Mouse (Mus musculus) thymus, adult 2 months (tissue): ENCODE data around the gene Vmn1r22. TPM values are rescaled to one million over a fixed set of nuclear protein-coding genes. Genes with fewer than 3 reads are reported as not detected.
"Not testable (repeated sequence)": the region's sequence is repeated elsewhere in the genome, so short reads cannot be mapped to it uniquely, and the experiment has no call there.

Experiments
- DNase-seq: peaks from one replicate; pipeline ENCODE4 v3.0.0; 2021
- H3K27ac ChIP-seq: fragments of 200-500 bp; 2 replicates; pipeline ENCODE4 v1.5.1; 2012; ENCODE audit warnings: low read length, control low read depth; ENCODE audit not compliant: control insufficient read depth, insufficient read depth
- H3K27me3 ChIP-seq: fragments of 200-500 bp; 2 replicates; pipeline ENCODE4 v1.6.1; 2012; ENCODE audit warnings: mild to moderate bottlenecking, low read length, moderate library complexity, mixed read lengths; ENCODE audit not compliant: control insufficient read depth, insufficient read depth
- H3K36me3 ChIP-seq: fragments of 200-500 bp; 2 replicates; pipeline ENCODE4 v1.6.1; 2012; ENCODE audit warnings: mild to moderate bottlenecking, low read length, moderate library complexity; ENCODE audit not compliant: control insufficient read depth, insufficient read depth
- H3K4me1 ChIP-seq: fragments of 200-500 bp; replicated peaks from 2 replicates; pipeline ENCODE4 v1.6.1; 2012; ENCODE audit warnings: low read length; ENCODE audit not compliant: control insufficient read depth, insufficient read depth
- H3K4me3 ChIP-seq: fragments of 200-500 bp; 2 replicates; pipeline ENCODE4 v1.5.1; 2012; ENCODE audit warnings: mild to moderate bottlenecking, low read length, control low read depth, moderate library complexity; ENCODE audit not compliant: control insufficient read depth, insufficient read depth
- CTCF ChIP-seq: fragments of 200-500 bp; IDR thresholded peaks from 2 replicates; pipeline ENCODE4 v1.5.1; 2012; ENCODE audit warnings: mild to moderate bottlenecking, control low read depth, low read length, moderate library complexity, borderline replicate concordance; ENCODE audit not compliant: control insufficient read depth, poor library complexity, insufficient read depth; ENCODE audit errors: extremely low read depth
- POLR2A ChIP-seq: fragments of 200-500 bp; IDR thresholded peaks from 2 replicates; pipeline ENCODE4 v1.6.1; 2012; ENCODE audit warnings: mild to moderate bottlenecking, low read length, control low read depth, moderate library complexity; ENCODE audit not compliant: control insufficient read depth, poor library complexity, insufficient read depth; ENCODE audit errors: extremely low read depth
- WGBS: fragments of 180-500 bp; shearing (Covaris S2); methylation state at CpG from one replicate; pipeline ENCODE4 v1.1.7; 2018; 5-methylcytosine and 5-hydroxymethylcytosine counted together
- polyA plus RNA-seq: library from polyadenylated mRNA; depleted of rRNA; stranded (reverse); fragments of >200 nt; gene quantifications from 2 replicates; pipeline ENCODE4 v1.2.3, GENCODE M21; 2012; rRNA removed

Vmn1r22 gene
- polyA plus RNA-seq = not detected in 2 replicates

DNA sequence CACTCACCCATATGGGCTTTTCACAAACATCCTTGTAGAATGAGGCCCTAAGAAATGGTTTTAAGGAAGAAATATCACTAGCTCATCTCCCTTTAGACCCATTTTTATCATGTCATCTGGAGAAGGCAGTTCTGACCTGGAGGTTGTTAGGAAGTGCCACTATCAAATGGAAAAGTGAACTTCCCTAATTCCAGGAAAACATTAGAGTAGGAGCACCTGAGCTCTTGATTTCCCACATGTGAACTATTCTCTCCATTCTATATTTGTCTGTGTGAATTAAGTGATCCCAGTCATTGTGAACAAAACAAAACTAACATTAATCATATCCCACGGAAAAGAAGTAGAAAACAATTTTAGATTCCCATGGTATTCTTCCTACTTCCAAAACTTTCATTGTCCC is at the start of gene Vmn1r22:
Vmn1r22 (minus strand) TSS at position 101 of the 400 bp plus-strand sequence.
- no peak for TF ChIP-seq CTCF
- TF ChIP-seq POLR2A = no peak
- 92% methylated on average over 1 of the region's 1 CpGs for whole genome bisulfite sequencing
- no peak within 1 kb of the TSS for H3K27ac ChIP-seq
- DNase-seq = no peak
- no peaks in the 10 kb centered on the region for H3K27me3 ChIP-seq
- no peaks in the 10 kb centered on the region for H3K36me3 ChIP-seq
- H3K4me3 ChIP-seq = no peak within 1 kb of the TSS
- no peaks in the 10 kb centered on the region for H3K4me1 ChIP-seq

DNA sequence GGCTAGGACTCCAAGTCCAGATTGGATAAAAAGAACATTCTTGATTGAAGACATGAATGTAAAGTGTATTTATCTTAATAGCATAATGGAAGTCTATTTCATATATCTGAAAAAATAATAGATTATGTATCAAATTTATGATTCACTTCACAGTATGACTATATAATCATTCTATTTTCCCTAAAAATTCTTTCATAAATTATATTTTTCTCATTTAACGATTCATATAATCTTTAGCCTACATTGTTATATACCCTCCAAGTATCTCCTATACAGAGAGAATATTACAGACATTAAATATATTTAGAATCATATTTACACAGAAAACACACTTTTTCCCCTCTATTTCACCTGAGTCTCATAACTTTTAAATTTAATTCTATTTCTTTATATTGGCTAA is 18.9 kb upstream of the Vmn1r22 start, which contains the start of gene Vmn1r23:
Vmn1r23 (minus strand) TSS at position 101 of the 400 bp plus-strand sequence.
- H3K36me3 ChIP-seq = no peaks in the 10 kb centered on the region
- no peaks in the 10 kb centered on the region for H3K4me1 ChIP-seq
- no peak within 1 kb of the TSS for H3K27ac ChIP-seq
- TF ChIP-seq POLR2A = no peak
- no peak for TF ChIP-seq CTCF
- H3K4me3 ChIP-seq = no peak within 1 kb of the TSS
- no peaks in the 10 kb centered on the region for H3K27me3 ChIP-seq
- no peak for DNase-seq
- WGBS = 90% methylated on average over 1 of the region's 1 CpGs

DNA sequence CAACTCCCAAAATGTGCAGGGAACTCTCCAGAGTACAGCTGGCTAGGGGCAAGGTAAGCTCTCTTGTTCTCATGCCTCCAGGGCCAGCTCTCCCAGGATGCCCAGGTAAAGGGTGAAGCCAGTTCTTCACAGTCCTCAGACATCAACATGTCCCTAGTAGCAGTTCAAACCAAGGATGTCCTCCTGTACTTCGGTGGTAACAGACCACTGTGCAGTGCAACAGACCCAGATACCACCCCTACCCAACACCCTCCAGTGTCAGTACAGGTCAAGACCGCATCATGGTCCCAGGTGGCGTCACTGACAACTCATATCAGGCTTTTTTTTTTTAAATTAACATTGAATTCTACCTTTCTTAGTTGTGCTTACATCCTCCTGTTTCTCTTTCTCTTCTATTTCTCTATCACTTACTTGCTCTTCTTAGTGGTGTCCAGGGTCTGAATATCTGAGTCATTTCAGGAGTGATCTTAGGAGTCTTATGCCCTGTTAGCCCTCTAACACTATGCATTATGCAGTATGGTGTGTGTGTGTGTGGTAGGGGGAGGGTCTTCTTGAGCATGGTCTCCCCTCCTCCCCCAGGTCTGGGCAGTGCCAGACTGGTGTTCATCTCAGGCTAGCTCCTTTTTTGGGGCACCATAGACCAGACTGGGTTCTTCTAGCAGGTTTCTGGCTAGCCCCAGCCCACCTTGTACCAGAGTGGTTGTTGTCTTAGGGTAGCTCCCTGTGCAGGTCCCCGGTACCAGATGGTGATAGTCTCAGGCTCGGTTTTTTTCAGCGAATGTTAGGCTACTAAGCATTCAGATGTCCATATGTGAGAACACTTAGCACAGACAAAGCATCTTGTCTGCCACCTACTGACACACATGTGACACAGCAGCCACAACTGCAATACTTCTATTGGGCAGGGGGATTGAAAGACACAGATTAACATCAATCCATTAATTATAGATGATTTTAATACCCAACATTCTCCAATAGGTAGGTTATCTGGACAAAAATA is 48.5 kb downstream of the Vmn1r22 start:
- no peak overlapping the region for H3K27ac ChIP-seq
- H3K27me3 ChIP-seq = no peaks in the 10 kb centered on the region
- DNase-seq = peak; percentile 19
- no peaks in the 10 kb centered on the region for H3K36me3 ChIP-seq
- H3K4me1 ChIP-seq = no peaks in the 10 kb centered on the region
- 48% methylated on average over 6 of the region's 6 CpGs for WGBS
- H3K4me3 ChIP-seq = no peak overlapping the region
- TF ChIP-seq POLR2A = no peak

- not testable (repeated sequence) for H3K27ac ChIP-seq, H3K27me3 ChIP-seq, DNase-seq, H3K4me1 ChIP-seq, H3K36me3 ChIP-seq, H3K4me3 ChIP-seq
- 96% methylated on average over 5 of the region's 5 CpGs for WGBS
These were observed 56.7 kb downstream of the Vmn1r22 start for GRCm38 (mm10) chr6:57851177-57851576.

DNA sequence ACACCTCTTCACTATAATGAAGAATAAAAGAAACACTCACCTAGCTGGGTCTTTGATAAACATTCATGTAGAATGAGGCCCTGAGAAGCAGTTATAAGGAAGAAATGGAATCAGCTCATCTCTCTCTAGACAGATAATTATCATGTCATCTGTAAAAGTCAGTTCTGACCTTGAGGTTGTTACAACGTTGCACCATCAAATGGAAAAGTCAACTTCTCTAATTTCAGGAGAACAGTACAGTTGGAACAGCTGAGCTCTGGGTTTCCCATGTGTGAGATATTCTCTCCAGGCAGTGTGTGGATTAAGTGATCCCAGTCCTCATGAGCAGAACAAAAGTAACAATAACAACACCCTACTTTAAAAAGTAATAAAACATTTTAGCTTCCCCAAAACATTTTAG is 57.5 kb downstream of the Vmn1r22 start, which contains the start of gene Vmn1r21:
Vmn1r21 (minus strand) TSS at position 58 of the 400 bp plus-strand sequence.
- DNase-seq = no peak
- no peak within 1 kb of the TSS for H3K27ac ChIP-seq
- no peaks in the 10 kb centered on the region for H3K27me3 ChIP-seq
- H3K4me3 ChIP-seq = no peak within 1 kb of the TSS
- no peak for TF ChIP-seq CTCF
- TF ChIP-seq POLR2A = no peak
- H3K36me3 ChIP-seq = no peaks in the 10 kb centered on the region
- WGBS = 79% methylated on average over 1 of the region's 1 CpGs
- H3K4me1 ChIP-seq = no peaks in the 10 kb centered on the region

Other genes starting within 250 kb of the Vmn1r22 start
- gene Pyurf, start 215.9 kb downstream of the Vmn1r22 start, polyA plus RNA-seq = 6.2 and 7.4 TPM in 2 replicates
- gene Lancl2, start 205.5 kb downstream of the Vmn1r22 start, polyA plus RNA-seq = 4.3 and 5.2 TPM in 2 replicates
- 16.2 and 18.4 TPM in 2 replicates for gene Vopp1, start 82.9 kb downstream of the Vmn1r22 start, polyA plus RNA-seq
- not detected in 2 replicates for gene Vmn1r21, start 57.7 kb downstream of the Vmn1r22 start, polyA plus RNA-seq
- not detected in 2 replicates for gene Vmn1r23, start 18.8 kb upstream of the Vmn1r22 start, polyA plus RNA-seq
- not detected in 2 replicates for gene Vmn1r24, start 53.5 kb upstream of the Vmn1r22 start, polyA plus RNA-seq
- not detected in 2 replicates for gene Vmn1r25, start 72.8 kb upstream of the Vmn1r22 start, polyA plus RNA-seq
- gene Vmn1r26, start 107.1 kb upstream of the Vmn1r22 start, polyA plus RNA-seq = not detected in 2 replicates